Mouse (Mus musculus): ENCODE measurements around the gene Inka1. TPM values are rescaled to one million over a fixed set of nuclear protein-coding genes. Genes with fewer than 3 reads are reported as not detected.

The Inka1 gene
- polyA plus RNA-seq, 1 experiment from 2014 or later, result 18.7 TPM

- H3K36me3 ChIP-seq (ENCODE audit: control insufficient read depth, insufficient read depth, low read length), result 0 out of 2 replicates have a peak, but pooled peaks cover 3% of the 10 kb centered on the region
- no peak within 1 kb of the TSS for H3K27ac ChIP-seq (ENCODE audit: low read depth, low read length)
- no peaks in the 10 kb centered on the region for H3K9me3 ChIP-seq (ENCODE audit: control insufficient read depth, low read length)
- H3K4me1 ChIP-seq (ENCODE audit: control insufficient read depth, insufficient read depth, low read depth, low read length), result no peaks in the 10 kb centered on the region
- no peak within 1 kb of the TSS for H3K4me2 ChIP-seq (ENCODE audit: low read length)
- H3K4me3 ChIP-seq (ENCODE audit: low read length), result no peak within 1 kb of the TSS
- ATAC-seq, result no peak
- WGBS, result 73% methylated on average over 12 of the region's 12 CpGs
- no peaks in the 10 kb centered on the region for H3K27me3 ChIP-seq (replicated peaks; ENCODE audit: control insufficient read depth, insufficient read depth, low read length)
- no peak within 1 kb of the TSS for H3K9ac ChIP-seq (ENCODE audit: low read depth, low read length)
Observed at GRCm38 (mm10) chr9:107975399-107976386, 10.0 kb downstream of the Inka1 start, which contains the start of gene Uba7. Gene Uba7 (plus strand): TSS chr9:107975505.

GRCm38 (mm10) chr9:107974491-107975171 lies 11.0 kb downstream of the Inka1 start:
- 84% methylated on average over 10 of the region's 10 CpGs for WGBS
- 0 out of 2 replicates have a peak, but pooled peaks cover 3% of the 10 kb centered on the region for H3K36me3 ChIP-seq (ENCODE audit: control insufficient read depth, insufficient read depth, low read length)
- no peaks in the 10 kb centered on the region for H3K9me3 ChIP-seq (ENCODE audit: control insufficient read depth, low read length)
- H3K4me1 ChIP-seq (ENCODE audit: control insufficient read depth, insufficient read depth, low read depth, low read length), result no peaks in the 10 kb centered on the region
- H3K4me2 ChIP-seq (ENCODE audit: low read length), result no peak overlapping the region
- no peak overlapping the region for H3K27ac ChIP-seq (ENCODE audit: low read depth, low read length)
- no peak overlapping the region for H3K9ac ChIP-seq (ENCODE audit: low read depth, low read length)
- no peaks in the 10 kb centered on the region for H3K27me3 ChIP-seq (replicated peaks; ENCODE audit: control insufficient read depth, insufficient read depth, low read length)
- no peak for ATAC-seq
- no peak overlapping the region for H3K4me3 ChIP-seq (ENCODE audit: low read length)

- WGBS, result 87% methylated on average over 8 of the region's 8 CpGs
- H3K9ac ChIP-seq (ENCODE audit: low read depth, low read length), result no peak overlapping the region
- H3K4me2 ChIP-seq (ENCODE audit: low read length), result no peak overlapping the region
- H3K27me3 ChIP-seq (replicated peaks; ENCODE audit: control insufficient read depth, insufficient read depth, low read length), result no peaks in the 10 kb centered on the region
- no peak for ATAC-seq
- H3K4me3 ChIP-seq (ENCODE audit: low read length), result no peak overlapping the region
- no peaks in the 10 kb centered on the region for H3K4me1 ChIP-seq (ENCODE audit: control insufficient read depth, insufficient read depth, low read depth, low read length)
- no peaks in the 10 kb centered on the region for H3K9me3 ChIP-seq (ENCODE audit: control insufficient read depth, low read length)
- 0 out of 2 replicates have a peak, but pooled peaks cover 3% of the 10 kb centered on the region for H3K36me3 ChIP-seq (ENCODE audit: control insufficient read depth, insufficient read depth, low read length)
- no peak overlapping the region for H3K27ac ChIP-seq (ENCODE audit: low read depth, low read length)
Observed at GRCm38 (mm10) chr9:107971690-107972541, 13.8 kb downstream of the Inka1 start.

GRCm38 (mm10) chr9:107970311-107970710 lies 15.4 kb downstream of the Inka1 start:
- no peak overlapping the region for H3K4me2 ChIP-seq (ENCODE audit: low read length)
- H3K4me3 ChIP-seq (ENCODE audit: low read length), result no peak overlapping the region
- 84% methylated on average over 5 of the region's 5 CpGs for WGBS
- no peak overlapping the region for H3K9ac ChIP-seq (ENCODE audit: low read depth, low read length)
- H3K9me3 ChIP-seq (ENCODE audit: control insufficient read depth, low read length), result no peaks in the 10 kb centered on the region
- no peak overlapping the region for H3K27ac ChIP-seq (ENCODE audit: low read depth, low read length)
- H3K27me3 ChIP-seq (replicated peaks; ENCODE audit: control insufficient read depth, insufficient read depth, low read length), result no peaks in the 10 kb centered on the region
- H3K4me1 ChIP-seq (ENCODE audit: control insufficient read depth, insufficient read depth, low read depth, low read length), result no peaks in the 10 kb centered on the region
- 0 out of 2 replicates have a peak, but pooled peaks cover 3% of the 10 kb centered on the region for H3K36me3 ChIP-seq (ENCODE audit: control insufficient read depth, insufficient read depth, low read length)
- no peak for ATAC-seq

- H3K4me1 ChIP-seq (ENCODE audit: control insufficient read depth, insufficient read depth, low read depth, low read length), result no peaks in the 10 kb centered on the region
- 92% methylated on average over 7 of the region's 7 CpGs for WGBS
- H3K9me3 ChIP-seq (ENCODE audit: control insufficient read depth, low read length), result no peaks in the 10 kb centered on the region
- ATAC-seq, result no peak
- no peaks in the 10 kb centered on the region for H3K27me3 ChIP-seq (replicated peaks; ENCODE audit: control insufficient read depth, insufficient read depth, low read length)
- H3K27ac ChIP-seq (ENCODE audit: low read depth, low read length), result no peak overlapping the region
- no peak overlapping the region for H3K4me2 ChIP-seq (ENCODE audit: low read length)
- no peak overlapping the region for H3K4me3 ChIP-seq (ENCODE audit: low read length)
- H3K9ac ChIP-seq (ENCODE audit: low read depth, low read length), result no peak overlapping the region
- H3K36me3 ChIP-seq (ENCODE audit: control insufficient read depth, insufficient read depth, low read length), result 0 out of 2 replicates have a peak, but pooled peaks cover 3% of the 10 kb centered on the region
Observed at GRCm38 (mm10) chr9:107968531-107968930, 17.1 kb downstream of the Inka1 start.

- no peaks in the 10 kb centered on the region for H3K27me3 ChIP-seq (replicated peaks; ENCODE audit: control insufficient read depth, insufficient read depth, low read length)
- no peak overlapping the region for H3K9ac ChIP-seq (ENCODE audit: low read depth, low read length)
- 86% methylated on average over 6 of the region's 6 CpGs for WGBS
- no peak for ATAC-seq
- H3K27ac ChIP-seq (ENCODE audit: low read depth, low read length), result no peak overlapping the region
- no peaks in the 10 kb centered on the region for H3K9me3 ChIP-seq (ENCODE audit: control insufficient read depth, low read length)
- H3K4me1 ChIP-seq (ENCODE audit: control insufficient read depth, insufficient read depth, low read depth, low read length), result no peaks in the 10 kb centered on the region
- H3K4me2 ChIP-seq (ENCODE audit: low read length), result no peak overlapping the region
- 0 out of 2 replicates have a peak, but pooled peaks cover 3% of the 10 kb centered on the region for H3K36me3 ChIP-seq (ENCODE audit: control insufficient read depth, insufficient read depth, low read length)
- no peak overlapping the region for H3K4me3 ChIP-seq (ENCODE audit: low read length)
Observed at GRCm38 (mm10) chr9:107967437-107967836, 18.2 kb downstream of the Inka1 start.

GRCm38 (mm10) chr9:107966676-107967075 lies 19.0 kb downstream of the Inka1 start:
- H3K4me3 ChIP-seq (ENCODE audit: low read length), result no peak overlapping the region
- 87% methylated on average over 10 of the region's 10 CpGs for WGBS
- H3K27me3 ChIP-seq (replicated peaks; ENCODE audit: control insufficient read depth, insufficient read depth, low read length), result no peaks in the 10 kb centered on the region
- no peaks in the 10 kb centered on the region for H3K9me3 ChIP-seq (ENCODE audit: control insufficient read depth, low read length)
- H3K9ac ChIP-seq (ENCODE audit: low read depth, low read length), result no peak overlapping the region
- no peak overlapping the region for H3K4me2 ChIP-seq (ENCODE audit: low read length)
- H3K27ac ChIP-seq (ENCODE audit: low read depth, low read length), result no peak overlapping the region
- H3K4me1 ChIP-seq (ENCODE audit: control insufficient read depth, insufficient read depth, low read depth, low read length), result peaks cover 6% of the 10 kb centered on the region
- H3K36me3 ChIP-seq (ENCODE audit: control insufficient read depth, insufficient read depth, low read length), result 0 out of 2 replicates have a peak, but pooled peaks cover 2% of the 10 kb centered on the region
- ATAC-seq, result no peak

- no peaks in the 10 kb centered on the region for H3K27me3 ChIP-seq (replicated peaks; ENCODE audit: control insufficient read depth, insufficient read depth, low read length)
- H3K4me3 ChIP-seq (ENCODE audit: low read length), result no peak overlapping the region
- H3K4me1 ChIP-seq (ENCODE audit: control insufficient read depth, insufficient read depth, low read depth, low read length), result peaks cover 16% of the 10 kb centered on the region
- ATAC-seq, result no peak
- H3K9me3 ChIP-seq (ENCODE audit: control insufficient read depth, low read length), result no peaks in the 10 kb centered on the region
- no peak overlapping the region for H3K9ac ChIP-seq (ENCODE audit: low read depth, low read length)
- no peak overlapping the region for H3K27ac ChIP-seq (ENCODE audit: low read depth, low read length)
- no peaks in the 10 kb centered on the region for H3K36me3 ChIP-seq (ENCODE audit: control insufficient read depth, insufficient read depth, low read length)
- 92% methylated on average over 9 of the region's 9 CpGs for WGBS
- H3K4me2 ChIP-seq (ENCODE audit: low read length), result no peak overlapping the region
Observed at GRCm38 (mm10) chr9:107964681-107965080, 21.0 kb downstream of the Inka1 start.
